Mouse (Mus musculus) ES-Bruce4 (cell line): ENCODE measurements around the gene Prex1.

ENCODE experiments used
- CTCF ChIP-seq: IDR thresholded peaks from one replicate; pipeline ENCODE4 v1.8.1; 2011; ENCODE audit warnings: low read depth, low read length
- POLR2A ChIP-seq: IDR thresholded peaks from one replicate; pipeline ENCODE4 v1.8.1; 2011; ENCODE audit warnings: low read length; ENCODE audit not compliant: insufficient read depth

- TF ChIP-seq POLR2A: no peak
- TF ChIP-seq CTCF: no peak
Observed at GRCm38 (mm10) chr2:166663250-166663961, 50.2 kb downstream of the Prex1 start.
